ENCODE assay signal across 8 mouse cellular contexts in genomic region chr7:63755476-63755948, GRCm38 (mm10).
DNase-seq lines count a peak whose midpoint lies in the region; ATAC-seq and TF ChIP-seq lines count a peak whose summit lies in the region.

No protein-coding gene starts in this region.

- 3% methylated on average over 13 of the region's 13 CpGs for WGBS in hindbrain, embryonic 15.5 days

- H3K36me3 ChIP-seq in MEL (ENCODE audit: control insufficient read depth in 1 of 2, insufficient read depth in 2 of 2, low read length in 2 of 2) = no peaks in the 10 kb centered on the region
- no peaks in the 10 kb centered on the region for H3K36me3 ChIP-seq in hindbrain, embryonic 15.5 days

- no peak overlapping the region for H3K4me3 ChIP-seq in MEL (ENCODE audit: control insufficient read depth in 1 of 2, insufficient read depth in 1 of 2, low read depth in 2 of 2, low read length in 2 of 2)
- peak overlapping the region; percentile 37 for H3K4me3 ChIP-seq in hindbrain, embryonic 15.5 days

- no peak; the same call in 1 of the 2 replicates for TF ChIP-seq RAD21 in MEL (IDR thresholded peaks at IDR 0.05; ENCODE audit: low read depth, low read length)

- TF ChIP-seq POLR2A in MEL (IDR thresholded peaks at IDR 0.05; ENCODE audit: control insufficient read depth in 1 of 2, insufficient read depth in 1 of 2, low read depth in 1 of 2, low read length in 2 of 2, poor library complexity in 1 of 2) = no peak

- H3K27ac ChIP-seq in MEL (ENCODE audit: control insufficient read depth, low read depth, low read length) = no peak overlapping the region
- no peak overlapping the region; the same call in 1 of the 2 replicates for H3K27ac ChIP-seq in hindbrain, embryonic 15.5 days (replicated peaks)

- no peaks in the 10 kb centered on the region for H3K9me3 ChIP-seq in MEL (replicated peaks; ENCODE audit: insufficient read depth, low read length)
- H3K9me3 ChIP-seq in hindbrain, embryonic 15.5 days = no peaks in the 10 kb centered on the region

- no peaks in the 10 kb centered on the region for H3K27me3 ChIP-seq in MEL (ENCODE audit: control insufficient read depth in 1 of 2, insufficient read depth in 2 of 2, low read length in 2 of 2)
- H3K27me3 ChIP-seq in hindbrain, embryonic 15.5 days = peaks cover 45% of the 10 kb centered on the region

- peak; percentile 25 to 48 (median 42); a peak in 4 of 6 replicates for TF ChIP-seq CTCF in MEL (IDR thresholded peaks at IDR 0.05 in 2 of 3, conservative IDR thresholded peaks at IDR 0.05 in 1 of 3; ENCODE audit: control insufficient read depth in 1 of 3, insufficient read depth in 1 of 3, low read depth in 2 of 3, low read length in 3 of 3, poor library complexity in 1 of 3, severe bottlenecking in 1 of 3)

- H3K9ac ChIP-seq in MEL (ENCODE audit: control insufficient read depth, low read depth, low read length, poor library complexity, severe bottlenecking) = no peak overlapping the region
- peak overlapping the region; percentile 31 for H3K9ac ChIP-seq in hindbrain, embryonic 15.5 days

- TF ChIP-seq EP300 in MEL (IDR thresholded peaks at IDR 0.05; ENCODE audit: low read depth in 1 of 2, low read length in 2 of 2) = no peak

- no peaks in the 10 kb centered on the region for H3K79me2 ChIP-seq in MEL (ENCODE audit: control insufficient read depth, insufficient read depth, low read length, poor library complexity)

- peak; percentile 23 for DNase-seq in MEL (ENCODE audit: low read depth, low spot score)
- peak; percentile 93 to 97 for DNase-seq in cerebellum, postnatal 10 days
- peak; percentile 87 for DNase-seq in gastrocnemius, adult 18-20 months (ENCODE audit: low spot score)
- DNase-seq in layer of hippocampus, postnatal 36 days = peak; percentile 83 to 87
- DNase-seq in lung, postnatal 14 days = peak; percentile 93
- peak; percentile 90 for DNase-seq in ovary, postnatal 14 days (ENCODE audit: low spot score)
- DNase-seq in thymus, postnatal 0 days (ENCODE audit: low spot score) = peak; percentile 79

- H3K4me1 ChIP-seq in MEL (ENCODE audit: control insufficient read depth in 1 of 2, insufficient read depth in 2 of 2, low read length in 2 of 2) = no peaks in the 10 kb centered on the region
- H3K4me1 ChIP-seq in hindbrain, embryonic 15.5 days (replicated peaks) = peaks cover 45% of the 10 kb centered on the region

- ATAC-seq in hindbrain, embryonic 15.5 days (ENCODE audit: low FRiP score, low read depth) = no peak; the same call in 1 of the 2 replicates

- H3K4me2 ChIP-seq in hindbrain, embryonic 15.5 days = peak overlapping the region; percentile 77

TF ChIP-seq in MEL, 35 proteins besides CTCF, POLR2A, EP300 and RAD21:
- TF ChIP-seq GATA1 (IDR thresholded peaks at IDR 0.05; ENCODE audit: low read depth, low read length) (no peak), SMC3 (IDR thresholded peaks at IDR 0.05; ENCODE audit: low read depth, low read length) (peak; percentile 33)

Comparison
In these comparisons a context has a peak if more than half of its experiments do, and no peak if none do; other contexts are left out.
1. DNase-seq: peak in every context shown above with its lines; median percentile 95 in cerebellum, postnatal 10 days; 93 in lung, postnatal 14 days; 90 in ovary, postnatal 14 days; 87 in gastrocnemius, adult 18-20 months; 85 in layer of hippocampus, postnatal 36 days; 79 in thymus, postnatal 0 days; 23 in MEL.